In the genomic region with DNA sequence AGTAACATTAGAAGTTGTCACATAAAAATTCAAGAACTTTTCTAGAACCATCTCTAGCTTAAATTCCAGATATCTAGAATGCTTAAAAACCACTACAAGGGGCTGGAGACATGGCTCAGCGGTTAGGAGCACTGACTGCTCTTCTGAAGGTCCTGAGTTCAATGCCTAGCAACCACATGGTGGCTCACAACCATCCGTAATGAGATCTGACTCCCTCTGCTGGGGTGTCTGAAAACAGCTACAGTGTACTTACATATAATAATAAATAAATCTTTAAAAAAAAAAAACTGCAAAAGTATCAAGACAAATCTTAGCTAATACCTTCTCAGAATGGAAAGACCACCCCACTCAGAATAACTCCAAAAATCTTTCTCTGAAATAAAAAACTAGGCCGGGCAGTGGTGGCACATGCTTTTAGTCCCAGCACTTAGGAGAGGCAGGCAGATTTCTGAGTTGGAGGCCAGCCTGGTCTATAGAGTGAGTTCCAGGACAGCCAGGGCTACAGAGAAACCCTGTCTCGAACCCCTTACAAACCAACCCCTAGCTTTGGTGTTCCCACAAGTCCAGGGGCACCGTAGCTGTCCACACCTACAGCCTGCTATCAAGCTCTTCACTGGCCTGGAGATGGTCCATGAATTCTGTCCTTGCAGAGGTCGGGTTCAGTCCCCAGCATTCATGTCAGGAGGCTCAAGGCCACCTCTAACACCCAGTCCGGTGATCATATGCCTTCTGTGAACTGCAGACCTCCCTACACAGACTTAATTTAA, we compare ENCODE assay signal across 19 mouse cellular contexts. TPM values are rescaled to one million over a fixed set of nuclear protein-coding genes. Genes with fewer than 3 reads are reported as not detected.
DNase-seq lines count a peak whose midpoint lies in the region; ATAC-seq and TF ChIP-seq lines count a peak whose summit lies in the region.
"Had no signal": no experiment of that assay in that cellular context is flagged by ENCODE, and none has a peak within 500 bp of the region (broad histone marks: within the 10 kb centered on the region; RNA-seq: fewer than 3 reads in every experiment).

No protein-coding gene starts in this region.

- H3K4me1 ChIP-seq in forebrain, postnatal 0 days (ENCODE audit: insufficient read depth) = no peaks in the 10 kb centered on the region
- H3K4me1 ChIP-seq in forebrain, embryonic 13.5 days = peaks cover 14% of the 10 kb centered on the region
- peaks cover 0 to 8% of the 10 kb centered on the region in 2 experiments for H3K4me1 ChIP-seq in liver, embryonic 14.5 days (replicated peaks; ENCODE audit: control insufficient read depth in 2 of 2, insufficient read depth in 2 of 2, low read length in 1 of 2)
- peaks cover 14% of the 10 kb centered on the region for H3K4me1 ChIP-seq in liver, embryonic 11.5 days (replicated peaks; ENCODE audit: control insufficient read depth, insufficient read depth, low read length)

- ATAC-seq in forebrain, postnatal 0 days = no peak
- ATAC-seq in forebrain, embryonic 13.5 days = no peak
- no peak for ATAC-seq in liver, embryonic 14.5 days (ENCODE audit: insufficient read depth)
- ATAC-seq in liver, embryonic 11.5 days (replicated peaks; ENCODE audit: low FRiP score) = no peak
- ATAC-seq: liver, embryonic 12.5 days had no signal

- 79% methylated on average over 7 of the region's 7 CpGs for WGBS in forebrain, postnatal 0 days
- WGBS in forebrain, embryonic 13.5 days = 82% methylated on average over 7 of the region's 7 CpGs
- WGBS in liver, embryonic 14.5 days (ENCODE audit: insufficient replicate concordance) = 71% methylated on average over 7 of the region's 7 CpGs
- WGBS in liver, embryonic 11.5 days = 75% methylated on average over 7 of the region's 7 CpGs

- no peak for DNase-seq in forebrain, postnatal 0 days
- no peak for DNase-seq in liver, embryonic 14.5 days (ENCODE audit: low read depth in 3 of 3, low spot score in 3 of 3)
- no peak for DNase-seq in liver, embryonic 11.5 days (ENCODE audit: low spot score)
- DNase-seq in 416B (ENCODE audit: low read depth) = peak; percentile 31
- peak; percentile 36 for DNase-seq in ZHBTc4 (ENCODE audit: low read depth, low spot score)
- DNase-seq in frontal cortex, postnatal 10 days (ENCODE audit: low spot score in 2 of 2) = no peak
- DNase-seq in kidney, adult 11 months = no peak
- DNase-seq: adrenal gland, postnatal 25 days; cerebellum, adult 8-10 months; gastrocnemius, postnatal 14 days; kidney, adult 2 months; layer of hippocampus, postnatal 36 days; lung, postnatal 14 days; spleen, adult 18-20 months had no signal

- TF ChIP-seq CTCF in forebrain, postnatal 0 days (IDR thresholded peaks at IDR 0.05; ENCODE audit: low read depth) = peak; percentile 37
- peak; percentile 25 for TF ChIP-seq CTCF in liver, embryonic 14.5 days (IDR thresholded peaks at IDR 0.05; ENCODE audit: low read depth)

- no peak overlapping the region for H3K4me3 ChIP-seq in forebrain, postnatal 0 days (ENCODE audit: low read depth, low read length)
- no peak overlapping the region for H3K4me3 ChIP-seq in forebrain, embryonic 13.5 days
- no peak overlapping the region for H3K4me3 ChIP-seq in liver, embryonic 14.5 days (ENCODE audit: insufficient read depth in 1 of 2, low read depth in 2 of 2, low read length in 2 of 2)
- no peak overlapping the region for H3K4me3 ChIP-seq in liver, embryonic 11.5 days (ENCODE audit: low read depth, low read length)
- H3K4me3 ChIP-seq: hindbrain, embryonic 13.5 days; liver, embryonic 12.5 days; midbrain, embryonic 10.5 days; stomach, embryonic 15.5 days had no signal

- H3K9ac ChIP-seq in forebrain, postnatal 0 days = no peak overlapping the region
- H3K9ac ChIP-seq in forebrain, embryonic 13.5 days = no peak overlapping the region
- H3K9ac ChIP-seq in liver, embryonic 14.5 days (replicated peaks) = no peak overlapping the region
- H3K9ac ChIP-seq in liver, embryonic 11.5 days (ENCODE audit: low read depth, low read length) = no peak overlapping the region
- H3K9ac ChIP-seq: hindbrain, embryonic 13.5 days; liver, embryonic 12.5 days; stomach, embryonic 15.5 days had no signal

- no peaks in the 10 kb centered on the region for H3K9me3 ChIP-seq in forebrain, postnatal 0 days (ENCODE audit: low read length)
- no peaks in the 10 kb centered on the region for H3K9me3 ChIP-seq in forebrain, embryonic 13.5 days (replicated peaks)
- no peaks in the 10 kb centered on the region for H3K9me3 ChIP-seq in liver, embryonic 14.5 days (ENCODE audit: control insufficient read depth, low read length)
- H3K9me3 ChIP-seq in liver, embryonic 11.5 days (ENCODE audit: control insufficient read depth, low read length) = no peaks in the 10 kb centered on the region
- H3K9me3 ChIP-seq: hindbrain, embryonic 13.5 days; liver, embryonic 12.5 days; midbrain, embryonic 10.5 days; stomach, embryonic 15.5 days had no signal

- no peaks in the 10 kb centered on the region for H3K27me3 ChIP-seq in forebrain, postnatal 0 days (ENCODE audit: insufficient read depth, low read length)
- H3K27me3 ChIP-seq in forebrain, embryonic 13.5 days = no peaks in the 10 kb centered on the region
- H3K27me3 ChIP-seq in liver, embryonic 14.5 days (ENCODE audit: control insufficient read depth, insufficient read depth, low read length) = no peaks in the 10 kb centered on the region
- no peaks in the 10 kb centered on the region for H3K27me3 ChIP-seq in liver, embryonic 11.5 days (replicated peaks; ENCODE audit: control insufficient read depth, insufficient read depth, low read length)
- H3K27me3 ChIP-seq: hindbrain, embryonic 13.5 days; liver, embryonic 12.5 days; stomach, embryonic 15.5 days had no signal

- H3K36me3 ChIP-seq in forebrain, postnatal 0 days (ENCODE audit: insufficient read depth) = peaks cover 60% of the 10 kb centered on the region
- peaks cover 82% of the 10 kb centered on the region for H3K36me3 ChIP-seq in forebrain, embryonic 13.5 days (ENCODE audit: poor library complexity, severe bottlenecking)
- H3K36me3 ChIP-seq in liver, embryonic 14.5 days (replicated peaks; ENCODE audit: control insufficient read depth, insufficient read depth, low read depth) = peaks cover 42% of the 10 kb centered on the region
- peaks cover 50% of the 10 kb centered on the region for H3K36me3 ChIP-seq in liver, embryonic 11.5 days (ENCODE audit: control insufficient read depth, insufficient read depth, low read length)

- TF ChIP-seq EP300 in liver, embryonic 14.5 days (IDR thresholded peaks at IDR 0.05; ENCODE audit: low read depth) = no peak

- H3K27ac ChIP-seq in forebrain, postnatal 0 days (ENCODE audit: low read depth, low read length) = no peak overlapping the region
- no peak overlapping the region for H3K27ac ChIP-seq in forebrain, embryonic 13.5 days
- H3K27ac ChIP-seq in liver, embryonic 14.5 days = no peak overlapping the region
- H3K27ac ChIP-seq in liver, embryonic 11.5 days (ENCODE audit: low read depth, low read length) = no peak overlapping the region
- H3K27ac ChIP-seq: hindbrain, embryonic 13.5 days; liver, embryonic 12.5 days; midbrain, embryonic 10.5 days; stomach, embryonic 15.5 days had no signal

- no peak overlapping the region for H3K4me2 ChIP-seq in forebrain, postnatal 0 days (ENCODE audit: low read depth)
- H3K4me2 ChIP-seq in forebrain, embryonic 13.5 days = no peak overlapping the region
- H3K4me2 ChIP-seq in liver, embryonic 14.5 days (ENCODE audit: low read depth) = no peak overlapping the region
- no peak overlapping the region for H3K4me2 ChIP-seq in liver, embryonic 11.5 days
- H3K4me2 ChIP-seq: hindbrain, embryonic 13.5 days; liver, embryonic 12.5 days; stomach, embryonic 15.5 days had no signal

RNA-seq across cellular contexts. Expression of a gene that starts 20.9 kb away (rescaled TPM):
- 68.4 and 142 TPM in 2 replicates for total RNA-seq in forebrain, postnatal 0 days (2014; rRNA removed)
- polyA plus RNA-seq in forebrain, postnatal 0 days (2015; fragmentation: Nextera tagmentation; extraction: Ambion mirVana) = 39.8 and 179 TPM in 2 replicates
- 56.7 and 73.0 TPM in 2 replicates for polyA plus RNA-seq in forebrain, embryonic 13.5 days (2015; fragmentation: Nextera tagmentation; extraction: Ambion mirVana)
- 2.0 and 2.4 TPM in 2 replicates for polyA plus RNA-seq in liver, embryonic 14.5 days (2012; rRNA removed)
- 0.42 and 0.63 TPM in 2 replicates for polyA plus RNA-seq in liver, embryonic 14.5 days (2014; fragmentation: Nextera tagmentation; extraction: Ambion mirVana)
- polyA plus RNA-seq in liver, embryonic 11.5 days (2014; fragmentation: Nextera tagmentation; extraction: Ambion mirVana) = 2.4 and 3.9 TPM in 2 replicates

RNA-seq across cellular contexts. Expression of a gene that starts 48.2 kb away (rescaled TPM):
- total RNA-seq in forebrain, postnatal 0 days (2014; rRNA removed) = 4.7 and 5.3 TPM in 2 replicates
- 5.7 and 8.0 TPM in 2 replicates for polyA plus RNA-seq in forebrain, postnatal 0 days (2015; fragmentation: Nextera tagmentation; extraction: Ambion mirVana)
- polyA plus RNA-seq in forebrain, embryonic 13.5 days (2015; fragmentation: Nextera tagmentation; extraction: Ambion mirVana) = 0.53 and 0.92 TPM in 2 replicates
- 22.9 and 26.4 TPM in 2 replicates for polyA plus RNA-seq in liver, embryonic 14.5 days (2012; rRNA removed)
- 31.6 and 33.5 TPM in 2 replicates for polyA plus RNA-seq in liver, embryonic 14.5 days (2014; fragmentation: Nextera tagmentation; extraction: Ambion mirVana)
- polyA plus RNA-seq in liver, embryonic 11.5 days (2014; fragmentation: Nextera tagmentation; extraction: Ambion mirVana) = 12.9 and 13.7 TPM in 2 replicates

RNA-seq across cellular contexts. Expression of a gene that starts 55.1 kb away (rescaled TPM):
- total RNA-seq in forebrain, postnatal 0 days (2014; rRNA removed) = 45.2 and 55.5 TPM in 2 replicates
- polyA plus RNA-seq in forebrain, postnatal 0 days (2015; fragmentation: Nextera tagmentation; extraction: Ambion mirVana) = 10.5 and 16.6 TPM in 2 replicates
- polyA plus RNA-seq in forebrain, embryonic 13.5 days (2015; fragmentation: Nextera tagmentation; extraction: Ambion mirVana) = 20.4 and 22.3 TPM in 2 replicates
- polyA plus RNA-seq in liver, embryonic 14.5 days (2012; rRNA removed) = 3.4 and 4.7 TPM in 2 replicates
- 5.5 and 5.6 TPM in 2 replicates for polyA plus RNA-seq in liver, embryonic 14.5 days (2014; fragmentation: Nextera tagmentation; extraction: Ambion mirVana)
- 11.6 and 14.3 TPM in 2 replicates for polyA plus RNA-seq in liver, embryonic 11.5 days (2014; fragmentation: Nextera tagmentation; extraction: Ambion mirVana)

Comparison
In these comparisons a context has a peak if more than half of its experiments do, and no peak if none do; other contexts are left out.
1. DNase-seq: peak in 416B (single experiment) and ZHBTc4 (single experiment); none in forebrain, postnatal 0 days (single experiment), liver, embryonic 14.5 days (0 of 3), liver, embryonic 11.5 days (single experiment), frontal cortex, postnatal 10 days (0 of 2) and kidney, adult 11 months (single experiment).